Mouse (Mus musculus) heart, adult 9 months (tissue): ENCODE data around the gene Rgs7bp.

ENCODE experiments used
- DNase-seq, 2 experiments: peaks; one replicate each; pipeline ENCODE4 v3.0.0; 2022; ENCODE audit warnings: low spot score in 2 of 2

Gene Rgs7bp

GRCm38 (mm10) chr13:105054181-105054940 lies at the start of gene Rgs7bp:
Rgs7bp (minus strand) TSS chr13:105054930.
- peak; percentile 25 to 43 for DNase-seq

- DNase-seq: no peak
Observed at GRCm38 (mm10) chr13:105104385-105104784, 49.7 kb upstream of the Rgs7bp start.

- DNase-seq: no peak
Observed at GRCm38 (mm10) chr13:105100705-105101104, 46.0 kb upstream of the Rgs7bp start.

- DNase-seq: no peak
Observed at GRCm38 (mm10) chr13:105096316-105096715, 41.6 kb upstream of the Rgs7bp start.

GRCm38 (mm10) chr13:105089276-105089675 lies 34.5 kb upstream of the Rgs7bp start:
- DNase-seq: no peak

- no peak for DNase-seq
Observed at GRCm38 (mm10) chr13:105081862-105082261, 27.1 kb upstream of the Rgs7bp start, which contains the start of gene 4933425L06Rik. 4933425L06Rik (plus strand) TSS chr13:105082122.

- no peak for DNase-seq
Observed at GRCm38 (mm10) chr13:105066890-105067845, 12.4 kb upstream of the Rgs7bp start.

GRCm38 (mm10) chr13:105066119-105066518 lies 11.4 kb upstream of the Rgs7bp start:
- DNase-seq: no peak

GRCm38 (mm10) chr13:105055374-105055773 lies 644 bp upstream of the Rgs7bp start:
- peak; percentile 32 to 33 for DNase-seq

- no peak for DNase-seq
Observed at GRCm38 (mm10) chr13:105054941-105055309, 195 bp upstream of the Rgs7bp start.

- DNase-seq: peak; percentile 15 to 32
Observed at GRCm38 (mm10) chr13:105053618-105054017, 1.1 kb downstream of the Rgs7bp start.

GRCm38 (mm10) chr13:105051432-105051831 lies 3.3 kb downstream of the Rgs7bp start:
- no peak for DNase-seq

GRCm38 (mm10) chr13:105048662-105049061 lies 6.1 kb downstream of the Rgs7bp start:
- DNase-seq: peak; percentile 7 to 24

GRCm38 (mm10) chr13:105047377-105047776 lies 7.4 kb downstream of the Rgs7bp start:
- no peak for DNase-seq

- no peak for DNase-seq
Observed at GRCm38 (mm10) chr13:105043882-105044281, 10.8 kb downstream of the Rgs7bp start.

- DNase-seq: no peak
Observed at GRCm38 (mm10) chr13:105038334-105038733, 16.4 kb downstream of the Rgs7bp start.

GRCm38 (mm10) chr13:105037816-105038215 lies 16.9 kb downstream of the Rgs7bp start:
- no peak for DNase-seq

- no peak for DNase-seq
Observed at GRCm38 (mm10) chr13:105031882-105032281, 22.8 kb downstream of the Rgs7bp start.

GRCm38 (mm10) chr13:105028276-105028675 lies 26.5 kb downstream of the Rgs7bp start:
- DNase-seq: no peak

GRCm38 (mm10) chr13:105016577-105016976 lies 38.2 kb downstream of the Rgs7bp start:
- no peak for DNase-seq

- no peak for DNase-seq
Observed at GRCm38 (mm10) chr13:105015710-105016404, 38.9 kb downstream of the Rgs7bp start.

- DNase-seq: no peak
Observed at GRCm38 (mm10) chr13:105011300-105011699, 43.4 kb downstream of the Rgs7bp start.
